Mouse (Mus musculus): ENCODE measurements at regions not wholly inside any gene's neighbourhood (a gene's known extent, or its start where the extent isn't known, plus 50 kb on each side); places are given as distances from the start of the nearest gene placed in this dataset.

GRCm38 (mm10) chr7:71873817-71874216, 432.6 kb downstream of the Mctp2 start:
- in situ Hi-C loops (cut with MseI, MboI), result loop anchor here in 1 of 2 experiments (25.0 kb wide), 1 partner anchor 487 kb away; no protein-coding TSS in a partner anchor

GRCm38 (mm10) chr7:71872912-71873311, 433.5 kb downstream of the Mctp2 start:
- in situ Hi-C loops (cut with MseI, MboI), result loop anchor here in 1 of 2 experiments (25.0 kb wide), 1 partner anchor 486 kb away; no protein-coding TSS in a partner anchor

- in situ Hi-C loops (cut with MseI, MboI), result loop anchor here in 1 of 2 experiments (25.0 kb wide), 1 partner anchor 480 kb away; no protein-coding TSS in a partner anchor
Measured at GRCm38 (mm10) chr7:71867090-71867489, 439.3 kb downstream of the Mctp2 start.

GRCm38 (mm10) chr7:71865371-71866166, 440.8 kb downstream of the Mctp2 start:
- in situ Hi-C loops (cut with MseI, MboI), result loop anchor here in 1 of 2 experiments (25.0 kb wide), 1 partner anchor 478 kb away; no protein-coding TSS in a partner anchor

- in situ Hi-C loops (cut with MseI, MboI), result loop anchor here in 1 of 2 experiments (25.0 kb wide), 1 partner anchor 466 kb away; no protein-coding TSS in a partner anchor
Measured at GRCm38 (mm10) chr7:71852864-71853263, 453.5 kb downstream of the Mctp2 start.

GRCm38 (mm10) chr7:71849174-71849573, 457.2 kb downstream of the Mctp2 start:
- in situ Hi-C loops (cut with MseI, MboI), result no loop called here

- in situ Hi-C loops (cut with MseI, MboI), result no loop called here
Measured at GRCm38 (mm10) chr7:71837845-71838244, 468.6 kb downstream of the Mctp2 start.

- in situ Hi-C loops (cut with MseI, MboI), result no loop called here
Measured at GRCm38 (mm10) chr7:71831790-71832525, 474.4 kb downstream of the Mctp2 start.

- in situ Hi-C loops (cut with MseI, MboI), result no loop called here
Measured at GRCm38 (mm10) chr7:71829567-71829966, 476.8 kb downstream of the Mctp2 start.

GRCm38 (mm10) chr7:71816138-71816537, 464.9 kb upstream of the Gm10295 start:
- in situ Hi-C loops (cut with MseI, MboI), result no loop called here

GRCm38 (mm10) chr7:71794201-71794600, 442.9 kb upstream of the Gm10295 start:
- in situ Hi-C loops (cut with MseI, MboI), result no loop called here

GRCm38 (mm10) chr7:71788401-71788800, 437.1 kb upstream of the Gm10295 start:
- in situ Hi-C loops (cut with MseI, MboI), result no loop called here

GRCm38 (mm10) chr7:71782496-71782895, 431.2 kb upstream of the Gm10295 start:
- in situ Hi-C loops (cut with MseI, MboI), result no loop called here

GRCm38 (mm10) chr7:71749886-71750285, 398.6 kb upstream of the Gm10295 start:
- in situ Hi-C loops (cut with MseI, MboI), result no loop called here

GRCm38 (mm10) chr7:71746118-71746897, 395.0 kb upstream of the Gm10295 start:
- in situ Hi-C loops (cut with MseI, MboI), result no loop called here

- in situ Hi-C loops (cut with MseI, MboI), result no loop called here
Measured at GRCm38 (mm10) chr7:71728509-71728908, 377.2 kb upstream of the Gm10295 start.

- in situ Hi-C loops (cut with MseI, MboI), result no loop called here
Measured at GRCm38 (mm10) chr7:71708209-71708608, 356.9 kb upstream of the Gm10295 start.

GRCm38 (mm10) chr7:71706201-71706600, 354.9 kb upstream of the Gm10295 start:
- in situ Hi-C loops (cut with MseI, MboI), result no loop called here

GRCm38 (mm10) chr7:71705426-71706050, 354.3 kb upstream of the Gm10295 start:
- in situ Hi-C loops (cut with MseI, MboI), result no loop called here

- in situ Hi-C loops (cut with MseI, MboI), result no loop called here
Measured at GRCm38 (mm10) chr7:71704661-71705240, 353.5 kb upstream of the Gm10295 start.

Measured in mouse trophoblast stem cell (cell line).